Mouse (Mus musculus): Measurements from ENCODE around the gene BC005537. TPM values are rescaled to one million over a fixed set of nuclear protein-coding genes. Genes with fewer than 3 reads are reported as not detected.

The BC005537 gene
- polyA plus RNA-seq, 1 experiment from 2014 or later, result 9.4 TPM

DNA sequence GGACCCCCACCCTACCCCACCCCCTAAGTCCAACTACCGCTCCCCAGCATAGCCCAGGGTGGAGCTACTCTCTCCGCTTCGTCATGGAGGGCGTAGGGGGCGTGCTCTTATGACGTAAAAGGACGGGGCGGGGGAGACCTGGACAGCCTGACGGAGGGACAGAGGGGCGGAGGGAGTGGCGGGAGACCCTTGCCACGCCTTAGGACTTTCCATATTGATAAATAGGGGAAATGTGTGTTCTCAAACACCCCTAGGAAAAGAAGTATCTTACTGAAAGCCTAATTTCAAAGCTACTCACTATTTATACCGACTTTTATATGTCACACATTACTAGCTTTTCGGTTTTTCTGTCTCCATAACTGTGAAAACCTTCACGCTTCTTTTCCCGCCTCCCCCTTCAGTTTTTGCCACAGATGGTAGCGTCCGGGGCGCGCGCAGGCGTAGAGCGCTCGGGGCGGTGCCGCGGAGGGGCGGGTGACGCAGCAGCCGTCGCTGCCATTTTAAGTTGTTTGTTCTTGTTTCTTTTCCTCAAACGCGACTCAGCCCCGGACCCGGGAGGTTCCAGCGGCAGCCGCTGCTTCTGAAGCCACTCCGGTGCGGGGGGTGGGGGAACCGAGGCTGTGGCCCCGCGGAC is 666 bp upstream of the BC005537 start:
- Histone ChIP-seq H3K36me3 (peaks cover 4% of the 10 kb centered on the region), H3K4me2 (peak overlapping the region; percentile 92), H3K4me1 (replicated peaks) (peaks cover 13% of the 10 kb centered on the region), H3K4me3 (peak overlapping the region; percentile 100), H3K27ac (ENCODE audit: poor library complexity, severe bottlenecking) (peak overlapping the region; percentile 99), H3K9me3 (replicated peaks) (no peaks in the 10 kb centered on the region), H3K9ac (peak overlapping the region; percentile 99), H3K27me3 (replicated peaks) (no peaks in the 10 kb centered on the region)
- peak; percentile 98 for ATAC-seq (ENCODE audit: insufficient number of reproducible peaks, low FRiP score)
- under 1% methylated on average over 42 of the region's 42 CpGs for WGBS

DNA sequence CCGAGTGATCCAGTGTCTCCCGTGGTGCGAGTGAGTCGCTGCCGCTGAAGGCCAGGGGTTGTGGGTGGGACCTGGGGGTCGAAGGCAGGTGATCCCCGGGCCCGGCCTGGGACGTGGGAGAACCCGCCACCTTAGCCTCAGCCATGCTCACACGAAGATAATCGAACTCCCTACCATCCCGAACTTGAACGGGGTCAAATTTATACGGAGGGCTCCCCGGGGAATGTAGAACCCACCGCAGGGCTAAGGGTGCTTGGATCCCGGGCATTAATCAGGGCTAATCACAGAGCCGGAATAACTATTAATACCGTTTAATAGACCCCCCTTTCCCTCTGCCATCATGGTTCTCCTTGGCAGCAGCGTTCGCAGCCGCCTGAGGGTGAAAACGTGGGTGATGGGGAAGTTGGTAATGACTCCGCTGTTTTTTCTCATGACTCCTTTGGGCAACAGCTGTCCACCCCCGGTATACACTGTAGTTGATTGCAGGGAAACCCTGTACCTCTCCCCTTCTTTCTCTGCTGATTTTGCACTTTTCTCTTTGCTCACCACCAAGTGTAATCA is 754 bp downstream of the BC005537 start:
- Histone ChIP-seq H3K4me2 (peak overlapping the region; percentile 92), H3K27ac (ENCODE audit: poor library complexity, severe bottlenecking) (peak overlapping the region; percentile 99), H3K4me3 (peak overlapping the region; percentile 100), H3K36me3 (peaks cover 13% of the 10 kb centered on the region), H3K9ac (peak overlapping the region; percentile 99), H3K9me3 (replicated peaks) (no peaks in the 10 kb centered on the region), H3K27me3 (replicated peaks) (no peaks in the 10 kb centered on the region), H3K4me1 (replicated peaks) (peaks cover 16% of the 10 kb centered on the region)
- ATAC-seq (ENCODE audit: insufficient number of reproducible peaks, low FRiP score), result no peak
- under 1% methylated on average over 26 of the region's 26 CpGs for WGBS

GRCm38 (mm10) chr13:24803196-24803595 is 1.7 kb downstream of the BC005537 start:
- no peak overlapping the region for H3K27ac ChIP-seq (ENCODE audit: poor library complexity, severe bottlenecking)
- ATAC-seq (ENCODE audit: insufficient number of reproducible peaks, low FRiP score), result no peak
- H3K27me3 ChIP-seq (replicated peaks), result no peaks in the 10 kb centered on the region
- H3K9me3 ChIP-seq (replicated peaks), result no peaks in the 10 kb centered on the region
- peak overlapping the region; percentile 92 for H3K4me2 ChIP-seq
- H3K4me1 ChIP-seq (replicated peaks), result peaks cover 16% of the 10 kb centered on the region
- H3K36me3 ChIP-seq, result peaks cover 21% of the 10 kb centered on the region
- peak overlapping the region; percentile 99 for H3K9ac ChIP-seq
- H3K4me3 ChIP-seq, result peak overlapping the region; percentile 100
- 24% methylated on average over 2 of the region's 2 CpGs for WGBS

DNA sequence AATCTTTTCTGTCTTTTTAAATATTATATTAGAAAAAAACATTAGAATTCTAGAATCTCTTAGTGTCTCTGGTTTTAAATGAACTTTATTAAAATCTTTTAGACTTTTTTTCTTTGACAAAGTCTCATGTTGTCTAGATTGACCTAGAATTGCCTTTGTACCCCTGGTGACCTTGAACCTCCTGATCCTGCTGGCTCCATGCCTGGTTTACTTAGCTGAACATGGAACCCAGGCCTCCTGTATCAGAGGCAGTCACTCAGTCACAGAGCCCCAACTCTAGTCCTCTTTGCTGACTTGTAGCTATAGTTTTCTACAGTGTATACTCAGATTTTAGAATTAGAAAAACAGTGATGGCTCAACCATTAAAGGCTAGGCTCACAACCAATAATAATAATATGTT is 4.6 kb downstream of the BC005537 start:
- Histone ChIP-seq H3K4me2 (no peak overlapping the region), H3K9ac (no peak overlapping the region), H3K9me3 (replicated peaks) (no peaks in the 10 kb centered on the region), H3K4me1 (replicated peaks) (peaks cover 9% of the 10 kb centered on the region), H3K4me3 (no peak overlapping the region), H3K36me3 (peaks cover 44% of the 10 kb centered on the region), H3K27ac (ENCODE audit: poor library complexity, severe bottlenecking) (no peak overlapping the region), H3K27me3 (replicated peaks) (no peaks in the 10 kb centered on the region)
- no peak for ATAC-seq (ENCODE audit: insufficient number of reproducible peaks, low FRiP score)

GRCm38 (mm10) chr13:24812521-24812920 is 11.1 kb downstream of the BC005537 start:
- Histone ChIP-seq H3K9ac (no peak overlapping the region), H3K27ac (ENCODE audit: poor library complexity, severe bottlenecking) (no peak overlapping the region), H3K36me3 (peaks cover 74% of the 10 kb centered on the region), H3K4me2 (no peak overlapping the region), H3K27me3 (replicated peaks) (no peaks in the 10 kb centered on the region), H3K4me1 (replicated peaks) (0 out of 2 replicates have a peak, but pooled peaks cover 4% of the 10 kb centered on the region), H3K4me3 (no peak overlapping the region), H3K9me3 (replicated peaks) (no peaks in the 10 kb centered on the region)
- ATAC-seq (ENCODE audit: insufficient number of reproducible peaks, low FRiP score), result no peak
- WGBS, result 89% methylated on average over 2 of the region's 2 CpGs

DNA sequence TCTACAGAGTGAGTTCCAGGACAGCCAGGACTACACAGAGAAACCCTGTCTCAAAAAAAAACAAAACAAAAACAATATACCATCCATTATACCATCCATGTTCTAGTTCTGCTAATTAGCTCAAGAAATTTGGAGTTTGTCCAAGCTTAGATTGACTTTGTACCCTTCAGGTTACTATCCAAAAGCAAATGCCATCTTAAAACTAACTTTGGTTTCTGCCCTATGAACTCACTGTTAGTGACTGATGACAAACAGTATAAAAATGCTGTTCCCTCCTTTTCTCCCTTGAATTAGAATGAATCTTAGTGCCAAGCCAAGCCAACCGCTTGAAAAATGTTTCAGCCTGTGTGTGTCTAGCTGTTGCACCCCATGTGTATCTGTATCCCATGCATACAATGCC is 13.2 kb downstream of the BC005537 start:
- Histone ChIP-seq H3K4me3 (no peak overlapping the region), H3K9me3 (replicated peaks) (no peaks in the 10 kb centered on the region), H3K4me1 (replicated peaks) (0 out of 2 replicates have a peak, but pooled peaks cover 4% of the 10 kb centered on the region), H3K27me3 (replicated peaks) (no peaks in the 10 kb centered on the region), H3K4me2 (no peak overlapping the region), H3K27ac (ENCODE audit: poor library complexity, severe bottlenecking) (no peak overlapping the region), H3K36me3 (peaks cover 73% of the 10 kb centered on the region), H3K9ac (no peak overlapping the region)
- ATAC-seq (ENCODE audit: insufficient number of reproducible peaks, low FRiP score), result no peak
- 91% methylated on average over 1 of the region's 1 CpGs for WGBS

DNA sequence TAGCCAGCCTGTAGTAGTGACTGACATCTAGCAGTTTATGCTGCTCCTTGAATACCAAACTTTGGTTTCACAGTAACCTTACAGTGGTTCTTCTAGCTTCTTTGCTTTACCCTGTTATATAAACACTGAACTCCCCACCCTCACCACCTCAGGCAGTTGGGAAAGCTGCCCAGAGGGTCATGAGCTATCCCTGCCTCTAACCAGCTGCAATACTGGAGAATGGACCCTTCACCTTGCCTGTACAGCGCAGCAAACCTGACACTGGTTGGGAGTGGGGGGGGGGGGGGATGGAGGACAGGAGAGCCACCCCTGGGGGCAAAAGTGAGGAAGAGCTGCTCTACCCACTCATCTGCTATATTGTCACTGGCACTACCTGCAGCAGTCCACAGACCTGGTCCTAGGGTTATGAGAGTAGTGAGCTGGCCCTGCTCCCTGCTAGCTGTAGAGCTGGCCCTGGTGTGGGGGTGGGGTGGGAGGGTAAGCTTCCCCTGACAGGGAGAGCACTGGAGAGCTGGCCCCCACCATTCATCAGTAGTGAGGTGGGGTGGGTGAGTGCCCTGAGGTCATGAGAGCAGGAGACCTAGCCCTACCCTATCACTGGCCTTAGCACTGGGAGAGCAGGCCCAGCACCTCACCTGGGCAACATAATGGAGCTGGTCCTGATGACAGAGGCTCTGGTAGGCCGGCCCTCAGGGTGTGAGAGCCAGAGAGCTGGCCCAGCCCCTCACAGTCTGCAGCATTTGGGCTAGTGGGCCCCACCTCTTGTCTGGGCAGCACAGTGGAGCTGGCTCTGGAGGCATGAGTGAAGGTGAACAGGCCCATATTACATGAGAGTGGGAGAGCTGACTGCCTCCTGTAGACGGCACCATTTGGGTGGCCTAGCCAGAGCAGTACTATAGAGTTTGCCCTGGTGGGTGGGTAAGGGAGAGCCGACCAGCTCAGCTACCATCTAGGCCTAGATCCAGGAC is 15.0 kb downstream of the BC005537 start:
- Histone ChIP-seq H3K4me1 (replicated peaks) (0 out of 2 replicates have a peak, but pooled peaks cover 4% of the 10 kb centered on the region), H3K27ac (ENCODE audit: poor library complexity, severe bottlenecking) (no peak overlapping the region), H3K27me3 (replicated peaks) (no peaks in the 10 kb centered on the region), H3K4me3 (no peak overlapping the region), H3K9ac (no peak overlapping the region), H3K36me3 (peaks cover 62% of the 10 kb centered on the region), H3K4me2 (no peak overlapping the region), H3K9me3 (replicated peaks) (no peaks in the 10 kb centered on the region)
- 62% methylated on average over 4 of the region's 4 CpGs for WGBS
- peak; percentile 66 for ATAC-seq (ENCODE audit: insufficient number of reproducible peaks, low FRiP score)

GRCm38 (mm10) chr13:24819931-24820330 is 18.5 kb downstream of the BC005537 start:
- H3K4me2 ChIP-seq, result no peak overlapping the region
- H3K4me1 ChIP-seq (replicated peaks), result peaks cover 10% of the 10 kb centered on the region
- H3K27ac ChIP-seq (ENCODE audit: poor library complexity, severe bottlenecking), result no peak overlapping the region
- H3K4me3 ChIP-seq, result no peak overlapping the region
- 75% methylated on average over 1 of the region's 1 CpGs for WGBS
- no peak overlapping the region for H3K9ac ChIP-seq
- ATAC-seq (ENCODE audit: insufficient number of reproducible peaks, low FRiP score), result no peak
- H3K36me3 ChIP-seq, result peaks cover 42% of the 10 kb centered on the region
- H3K9me3 ChIP-seq (replicated peaks), result no peaks in the 10 kb centered on the region; the same call in 1 of the 2 replicates
- no peaks in the 10 kb centered on the region for H3K27me3 ChIP-seq (replicated peaks)

- H3K4me1 ChIP-seq (replicated peaks), result peaks cover 28% of the 10 kb centered on the region
- H3K4me3 ChIP-seq, result no peak overlapping the region
- 87% methylated on average over 16 of the region's 16 CpGs for WGBS
- no peak overlapping the region for H3K4me2 ChIP-seq
- no peaks in the 10 kb centered on the region for H3K27me3 ChIP-seq (replicated peaks)
- ATAC-seq (ENCODE audit: insufficient number of reproducible peaks, low FRiP score), result no peak
- no peak overlapping the region for H3K27ac ChIP-seq (ENCODE audit: poor library complexity, severe bottlenecking)
- H3K9ac ChIP-seq, result no peak overlapping the region
- no peaks in the 10 kb centered on the region; the same call in 1 of the 2 replicates for H3K9me3 ChIP-seq (replicated peaks)
- peaks cover 26% of the 10 kb centered on the region for H3K36me3 ChIP-seq
Measured at GRCm38 (mm10) chr13:24822663-24823343, 21.3 kb downstream of the BC005537 start.

- H3K9ac ChIP-seq, result no peak overlapping the region
- no peak overlapping the region for H3K4me2 ChIP-seq
- WGBS, result 60% methylated on average over 4 of the region's 4 CpGs
- no peak overlapping the region for H3K4me3 ChIP-seq
- no peaks in the 10 kb centered on the region for H3K27me3 ChIP-seq (replicated peaks)
- peaks cover 28% of the 10 kb centered on the region for H3K4me1 ChIP-seq (replicated peaks)
- H3K9me3 ChIP-seq (replicated peaks), result no peaks in the 10 kb centered on the region; the same call in 1 of the 2 replicates
- no peak overlapping the region for H3K27ac ChIP-seq (ENCODE audit: poor library complexity, severe bottlenecking)
- peaks cover 12% of the 10 kb centered on the region for H3K36me3 ChIP-seq
- no peak for ATAC-seq (ENCODE audit: insufficient number of reproducible peaks, low FRiP score)
Measured at GRCm38 (mm10) chr13:24824647-24825046, 23.2 kb downstream of the BC005537 start.
